Mouse (Mus musculus): ENCODE measurements at regions not wholly inside any gene's neighbourhood (a gene's known extent, or its start where the extent isn't known, plus 50 kb on each side); places are given as distances from the start of the nearest gene placed in this dataset.

GRCm38 (mm10) chr1:51609295-51609694 is 131.1 kb upstream of the Nabp1 start:
- Histone ChIP-seq H3K4me3 (no peak overlapping the region), H3K27ac (no peak overlapping the region)
- no peak for DNase-seq (ENCODE audit: low spot score in 2 of 2)
- TF ChIP-seq CTCF (conservative IDR thresholded peaks at IDR 0.05), result no peak

- no peak for TF ChIP-seq CTCF (conservative IDR thresholded peaks at IDR 0.05)
- Histone ChIP-seq H3K27ac (no peak overlapping the region), H3K4me3 (no peak overlapping the region)
- no peak for DNase-seq (ENCODE audit: low spot score in 2 of 2)
Measured at GRCm38 (mm10) chr1:51607437-51607855, 129.2 kb upstream of the Nabp1 start.

GRCm38 (mm10) chr1:51602071-51602470 is 123.8 kb upstream of the Nabp1 start:
- H3K4me3 ChIP-seq, result no peak overlapping the region
- no peak for TF ChIP-seq CTCF (conservative IDR thresholded peaks at IDR 0.05)
- DNase-seq (ENCODE audit: low spot score in 2 of 2), result no peak
- no peak overlapping the region for H3K27ac ChIP-seq

GRCm38 (mm10) chr1:51600425-51600824 is 122.2 kb upstream of the Nabp1 start:
- no peak for DNase-seq (ENCODE audit: low spot score in 2 of 2)

GRCm38 (mm10) chr1:51596935-51597820 is 119.0 kb upstream of the Nabp1 start:
- DNase-seq (ENCODE audit: low spot score in 2 of 2), result peak; percentile 88 to 93
- peak; percentile 97 for TF ChIP-seq CTCF (conservative IDR thresholded peaks at IDR 0.05)
- H3K4me3 ChIP-seq, result no peak overlapping the region
- peak overlapping the region; percentile 49 for H3K27ac ChIP-seq

More at GRCm38 (mm10) chr1:51600425-51600824, 122.2 kb upstream of the Nabp1 start:
- peak; percentile 85 for TF ChIP-seq CTCF (conservative IDR thresholded peaks at IDR 0.05)
- Histone ChIP-seq H3K4me3 (no peak overlapping the region), H3K27ac (no peak overlapping the region)

- H3K27ac ChIP-seq, result no peak overlapping the region
- DNase-seq (ENCODE audit: low spot score in 2 of 2), result no peak
- H3K4me3 ChIP-seq, result no peak overlapping the region
- no peak for TF ChIP-seq CTCF (conservative IDR thresholded peaks at IDR 0.05)
Measured at GRCm38 (mm10) chr1:51594666-51595065, 116.4 kb upstream of the Nabp1 start.

- peak overlapping the region; percentile 6; the same call in 1 of the 2 replicates for H3K27ac ChIP-seq
- DNase-seq (ENCODE audit: low spot score in 2 of 2), result no peak
- no peak overlapping the region for H3K4me3 ChIP-seq
- no peak for TF ChIP-seq CTCF (conservative IDR thresholded peaks at IDR 0.05)
Measured at GRCm38 (mm10) chr1:51593621-51594441, 115.6 kb upstream of the Nabp1 start.

GRCm38 (mm10) chr1:51591886-51592285 is 113.7 kb upstream of the Nabp1 start:
- no peak for DNase-seq (ENCODE audit: low spot score in 2 of 2)
- H3K27ac ChIP-seq, result no peak overlapping the region; the same call in 1 of the 2 replicates
- H3K4me3 ChIP-seq, result no peak overlapping the region
- no peak for TF ChIP-seq CTCF (conservative IDR thresholded peaks at IDR 0.05)

- Histone ChIP-seq H3K4me3 (no peak overlapping the region), H3K27ac (peak overlapping the region; percentile 73)
- DNase-seq (ENCODE audit: low spot score in 2 of 2), result peak in 1 of 2 experiments; percentile 60
- TF ChIP-seq CTCF (conservative IDR thresholded peaks at IDR 0.05), result no peak
Measured at GRCm38 (mm10) chr1:51590606-51591400, 112.6 kb upstream of the Nabp1 start.

- TF ChIP-seq CTCF (conservative IDR thresholded peaks at IDR 0.05), result no peak
- Histone ChIP-seq H3K4me3 (no peak overlapping the region), H3K27ac (no peak overlapping the region)
- no peak for DNase-seq (ENCODE audit: low spot score in 2 of 2)
Measured at GRCm38 (mm10) chr1:51584925-51585424, 106.8 kb upstream of the Nabp1 start.

GRCm38 (mm10) chr1:51583871-51584270 is 105.6 kb upstream of the Nabp1 start:
- no peak overlapping the region for H3K27ac ChIP-seq
- no peak overlapping the region for H3K4me3 ChIP-seq
- no peak for TF ChIP-seq CTCF (conservative IDR thresholded peaks at IDR 0.05)
- DNase-seq (ENCODE audit: low spot score in 2 of 2), result no peak

- TF ChIP-seq CTCF (conservative IDR thresholded peaks at IDR 0.05), result no peak
- no peak for DNase-seq (ENCODE audit: low spot score in 2 of 2)
Measured at GRCm38 (mm10) chr1:51580074-51580473, 101.8 kb upstream of the Nabp1 start.

More at GRCm38 (mm10) chr1:51580074-51580473, 101.8 kb upstream of the Nabp1 start:
- Histone ChIP-seq H3K27ac (no peak overlapping the region), H3K4me3 (no peak overlapping the region)
